Mouse (Mus musculus): ENCODE data around the gene Tmie. TPM values are rescaled to one million over a fixed set of nuclear protein-coding genes. Genes with fewer than 3 reads are reported as not detected.

Gene Tmie
- polyA plus RNA-seq, 1 experiment from 2014 or later: 3.6 TPM

Small RNAs within 50 kb of the gene (microRNA-seq; reads per million reads assigned to microRNA genes)
- gene Gm24269: not detected

Other genes starting within 250 kb of the Tmie start
- gene Nbeal2, start 226.0 kb downstream of the Tmie start, polyA plus RNA-seq (2015; fragmentation: Nextera tagmentation; extraction: Ambion mirVana): 6.2 and 6.6 TPM in 2 replicates
- 180 and 200 TPM in 2 replicates for gene Ccdc12, start 223.6 kb downstream of the Tmie start, polyA plus RNA-seq (2015; fragmentation: Nextera tagmentation; extraction: Ambion mirVana)
- 10.4 and 13.8 TPM in 2 replicates for gene Myl3, start 138.3 kb downstream of the Tmie start, polyA plus RNA-seq (2015; fragmentation: Nextera tagmentation; extraction: Ambion mirVana)
- gene Pth1r, start 133.0 kb downstream of the Tmie start, polyA plus RNA-seq (2015; fragmentation: Nextera tagmentation; extraction: Ambion mirVana): 19.4 and 24.4 TPM in 2 replicates
- gene Prss42, start 81.9 kb downstream of the Tmie start, polyA plus RNA-seq (2015; fragmentation: Nextera tagmentation; extraction: Ambion mirVana): not detected in 2 replicates
- gene Prss44, start 66.1 kb downstream of the Tmie start, polyA plus RNA-seq (2015; fragmentation: Nextera tagmentation; extraction: Ambion mirVana): not detected in 2 replicates
- not detected in 2 replicates for gene Prss43, start 53.4 kb downstream of the Tmie start, polyA plus RNA-seq (2015; fragmentation: Nextera tagmentation; extraction: Ambion mirVana)
- not detected in 2 replicates for gene Prss45, start 45.5 kb downstream of the Tmie start, polyA plus RNA-seq (2015; fragmentation: Nextera tagmentation; extraction: Ambion mirVana)
- gene Prss46, start 35.6 kb downstream of the Tmie start, polyA plus RNA-seq (2015; fragmentation: Nextera tagmentation; extraction: Ambion mirVana): not detected in 2 replicates
- 0.14 and 0.20 TPM in 2 replicates for gene Prss50, start 22.1 kb downstream of the Tmie start, polyA plus RNA-seq (2015; fragmentation: Nextera tagmentation; extraction: Ambion mirVana)
- gene Als2cl, start 243 bp downstream of the Tmie start, polyA plus RNA-seq (2015; fragmentation: Nextera tagmentation; extraction: Ambion mirVana): 13.5 and 14.4 TPM in 2 replicates
- not detected in 2 replicates for gene Fam240a, start 36.7 kb upstream of the Tmie start, polyA plus RNA-seq (2015; fragmentation: Nextera tagmentation; extraction: Ambion mirVana)
- 0.19 and 0.20 TPM in 2 replicates for gene Tdgf1, start 66.0 kb upstream of the Tmie start, polyA plus RNA-seq (2015; fragmentation: Nextera tagmentation; extraction: Ambion mirVana)
- 1.6 and 2.2 TPM in 2 replicates for gene Lrrc2, start 71.4 kb upstream of the Tmie start, polyA plus RNA-seq (2015; fragmentation: Nextera tagmentation; extraction: Ambion mirVana)
- gene Rtp3, start 110.5 kb upstream of the Tmie start, polyA plus RNA-seq (2015; fragmentation: Nextera tagmentation; extraction: Ambion mirVana): 1.7 and 3.0 TPM in 2 replicates
- gene Ltf, start 139.2 kb upstream of the Tmie start, polyA plus RNA-seq (2015; fragmentation: Nextera tagmentation; extraction: Ambion mirVana): 11.3 and 16.1 TPM in 2 replicates
- 43.5 and 49.0 TPM in 2 replicates for gene Ccrl2, start 177.4 kb upstream of the Tmie start, polyA plus RNA-seq (2015; fragmentation: Nextera tagmentation; extraction: Ambion mirVana)
- gene Lrrfip2, start 237.5 kb upstream of the Tmie start, polyA plus RNA-seq (2015; fragmentation: Nextera tagmentation; extraction: Ambion mirVana): 47.7 and 54.2 TPM in 2 replicates